Mouse (Mus musculus): Measurements from ENCODE around the gene Samd3. TPM values are rescaled to one million over a fixed set of nuclear protein-coding genes. Genes with fewer than 3 reads are reported as not detected.

Gene Samd3
- 0.39 TPM in 1 of 2 replicates, not detected in the other for polyA plus RNA-seq (2016; fragmentation: Nextera tagmentation; extraction: Ambion mirVana)

GRCm38 (mm10) chr10:26229488-26229887, at the start of gene Samd3:
Samd3 (plus strand) TSS chr10:26229707.
- Histone ChIP-seq H3K27me3 (ENCODE audit: insufficient read depth, poor library complexity, severe bottlenecking) (no peaks in the 10 kb centered on the region), H3K27ac (no peak within 1 kb of the TSS), H3K4me1 (replicated peaks) (no peaks in the 10 kb centered on the region), H3K36me3 (no peaks in the 10 kb centered on the region), H3K4me3 (no peak within 1 kb of the TSS), H3K9me3 (no peaks in the 10 kb centered on the region)
- DNase-seq (ENCODE audit: low spot score): no peak
- 71% methylated on average over 4 of the region's 4 CpGs for WGBS

- no peak overlapping the region for H3K27ac ChIP-seq
- H3K27me3 ChIP-seq (ENCODE audit: insufficient read depth, poor library complexity, severe bottlenecking): no peaks in the 10 kb centered on the region
- no peaks in the 10 kb centered on the region for H3K4me1 ChIP-seq (replicated peaks)
- no peak overlapping the region for H3K4me3 ChIP-seq
- no peaks in the 10 kb centered on the region for H3K9me3 ChIP-seq
- no peaks in the 10 kb centered on the region for H3K36me3 ChIP-seq
- no peak for DNase-seq (ENCODE audit: low spot score)
- 87% methylated on average over 5 of the region's 5 CpGs for WGBS
Observed at GRCm38 (mm10) chr10:26185289-26185688, 44.2 kb upstream of the Samd3 start.

GRCm38 (mm10) chr10:26190811-26191210, 38.7 kb upstream of the Samd3 start:
- Histone ChIP-seq H3K27ac (no peak overlapping the region), H3K27me3 (ENCODE audit: insufficient read depth, poor library complexity, severe bottlenecking) (no peaks in the 10 kb centered on the region)

GRCm38 (mm10) chr10:26194892-26195291, 34.6 kb upstream of the Samd3 start:
- WGBS: 86% methylated on average over 1 of the region's 1 CpGs

More at GRCm38 (mm10) chr10:26190811-26191210, 38.7 kb upstream of the Samd3 start:
- DNase-seq (ENCODE audit: low spot score): no peak
- H3K4me1 ChIP-seq (replicated peaks): peaks cover 5% of the 10 kb centered on the region
- no peak overlapping the region for H3K4me3 ChIP-seq
- H3K36me3 ChIP-seq: no peaks in the 10 kb centered on the region
- H3K9me3 ChIP-seq: no peaks in the 10 kb centered on the region

GRCm38 (mm10) chr10:26202708-26203368, 26.7 kb upstream of the Samd3 start:
- Histone ChIP-seq H3K9me3 (no peaks in the 10 kb centered on the region), H3K4me3 (no peak overlapping the region), H3K27me3 (ENCODE audit: insufficient read depth, poor library complexity, severe bottlenecking) (no peaks in the 10 kb centered on the region), H3K27ac (no peak overlapping the region), H3K36me3 (no peaks in the 10 kb centered on the region), H3K4me1 (replicated peaks) (no peaks in the 10 kb centered on the region)
- DNase-seq (ENCODE audit: low spot score): no peak
- 92% methylated on average over 9 of the region's 9 CpGs for WGBS

More at GRCm38 (mm10) chr10:26194892-26195291, 34.6 kb upstream of the Samd3 start:
- Histone ChIP-seq H3K9me3 (no peaks in the 10 kb centered on the region), H3K27me3 (ENCODE audit: insufficient read depth, poor library complexity, severe bottlenecking) (no peaks in the 10 kb centered on the region), H3K4me1 (replicated peaks) (peaks cover 7% of the 10 kb centered on the region), H3K27ac (no peak overlapping the region), H3K36me3 (no peaks in the 10 kb centered on the region), H3K4me3 (no peak overlapping the region)
- DNase-seq (ENCODE audit: low spot score): no peak

- no peak for DNase-seq (ENCODE audit: low spot score)
- H3K4me1 ChIP-seq (replicated peaks): no peaks in the 10 kb centered on the region
- H3K27ac ChIP-seq: no peak overlapping the region
- no peak overlapping the region for H3K4me3 ChIP-seq
- no peaks in the 10 kb centered on the region for H3K9me3 ChIP-seq
- H3K27me3 ChIP-seq (ENCODE audit: insufficient read depth, poor library complexity, severe bottlenecking): no peaks in the 10 kb centered on the region
- H3K36me3 ChIP-seq: no peaks in the 10 kb centered on the region
- WGBS: 88% methylated on average over 4 of the region's 4 CpGs
Observed at GRCm38 (mm10) chr10:26220729-26221128, 8.8 kb upstream of the Samd3 start.

- Histone ChIP-seq H3K27me3 (ENCODE audit: insufficient read depth, poor library complexity, severe bottlenecking) (no peaks in the 10 kb centered on the region), H3K4me3 (no peak overlapping the region), H3K27ac (no peak overlapping the region), H3K4me1 (replicated peaks) (no peaks in the 10 kb centered on the region), H3K36me3 (no peaks in the 10 kb centered on the region), H3K9me3 (no peaks in the 10 kb centered on the region)
- WGBS: 84% methylated on average over 5 of the region's 5 CpGs
- DNase-seq (ENCODE audit: low spot score): no peak
Observed at GRCm38 (mm10) chr10:26226241-26226640, 3.3 kb upstream of the Samd3 start.

- no peaks in the 10 kb centered on the region for H3K36me3 ChIP-seq
- no peak for DNase-seq (ENCODE audit: low spot score)
- H3K27ac ChIP-seq: no peak overlapping the region
- no peaks in the 10 kb centered on the region for H3K9me3 ChIP-seq
- H3K4me3 ChIP-seq: no peak overlapping the region
- 60% methylated on average over 2 of the region's 2 CpGs for WGBS
- no peaks in the 10 kb centered on the region for H3K4me1 ChIP-seq (replicated peaks)
- no peaks in the 10 kb centered on the region for H3K27me3 ChIP-seq (ENCODE audit: insufficient read depth, poor library complexity, severe bottlenecking)
Observed at GRCm38 (mm10) chr10:26226734-26227133, 2.8 kb upstream of the Samd3 start.

GRCm38 (mm10) chr10:26228187-26228586, 1.3 kb upstream of the Samd3 start:
- no peaks in the 10 kb centered on the region for H3K36me3 ChIP-seq
- DNase-seq (ENCODE audit: low spot score): no peak
- H3K4me3 ChIP-seq: no peak overlapping the region
- H3K4me1 ChIP-seq (replicated peaks): no peaks in the 10 kb centered on the region
- H3K9me3 ChIP-seq: no peaks in the 10 kb centered on the region
- no peak overlapping the region for H3K27ac ChIP-seq
- no peaks in the 10 kb centered on the region for H3K27me3 ChIP-seq (ENCODE audit: insufficient read depth, poor library complexity, severe bottlenecking)

GRCm38 (mm10) chr10:26232071-26232653, 2.7 kb downstream of the Samd3 start:
- 87% methylated on average over 3 of the region's 3 CpGs for WGBS
- no peaks in the 10 kb centered on the region for H3K27me3 ChIP-seq (ENCODE audit: insufficient read depth, poor library complexity, severe bottlenecking)

GRCm38 (mm10) chr10:26238559-26238958, 9.1 kb downstream of the Samd3 start:
- no peak for DNase-seq (ENCODE audit: low spot score)
- WGBS: 62% methylated on average over 4 of the region's 4 CpGs
- Histone ChIP-seq H3K4me1 (replicated peaks) (no peaks in the 10 kb centered on the region), H3K4me3 (no peak overlapping the region), H3K27me3 (ENCODE audit: insufficient read depth, poor library complexity, severe bottlenecking) (no peaks in the 10 kb centered on the region), H3K36me3 (no peaks in the 10 kb centered on the region), H3K9me3 (no peaks in the 10 kb centered on the region), H3K27ac (no peak overlapping the region)

More at GRCm38 (mm10) chr10:26232071-26232653, 2.7 kb downstream of the Samd3 start:
- Histone ChIP-seq H3K4me1 (replicated peaks) (no peaks in the 10 kb centered on the region), H3K9me3 (no peaks in the 10 kb centered on the region), H3K4me3 (no peak overlapping the region), H3K36me3 (no peaks in the 10 kb centered on the region), H3K27ac (no peak overlapping the region)
- DNase-seq (ENCODE audit: low spot score): no peak

GRCm38 (mm10) chr10:26239090-26239489, 9.6 kb downstream of the Samd3 start:
- no peak for DNase-seq (ENCODE audit: low spot score)
- no peak overlapping the region for H3K4me3 ChIP-seq
- H3K36me3 ChIP-seq: no peaks in the 10 kb centered on the region
- H3K9me3 ChIP-seq: no peaks in the 10 kb centered on the region
- no peak overlapping the region for H3K27ac ChIP-seq
- WGBS: 80% methylated on average over 1 of the region's 1 CpGs
- no peaks in the 10 kb centered on the region for H3K27me3 ChIP-seq (ENCODE audit: insufficient read depth, poor library complexity, severe bottlenecking)
- no peaks in the 10 kb centered on the region for H3K4me1 ChIP-seq (replicated peaks)

GRCm38 (mm10) chr10:26243203-26243602, 13.7 kb downstream of the Samd3 start:
- Histone ChIP-seq H3K4me1 (replicated peaks) (no peaks in the 10 kb centered on the region), H3K4me3 (no peak overlapping the region)
- 94% methylated on average over 3 of the region's 3 CpGs for WGBS

More at GRCm38 (mm10) chr10:26243203-26243602, 13.7 kb downstream of the Samd3 start:
- no peaks in the 10 kb centered on the region for H3K27me3 ChIP-seq (ENCODE audit: insufficient read depth, poor library complexity, severe bottlenecking)
- no peak overlapping the region for H3K27ac ChIP-seq
- no peaks in the 10 kb centered on the region for H3K36me3 ChIP-seq
- no peak for DNase-seq (ENCODE audit: low spot score)
- H3K9me3 ChIP-seq: no peaks in the 10 kb centered on the region

All from hindbrain, embryonic 10.5 days (tissue).